Mouse (Mus musculus): ENCODE measurements around the gene Nsd2. TPM values are rescaled to one million over a fixed set of nuclear protein-coding genes. Genes with fewer than 3 reads are reported as not detected.

The Nsd2 gene
- total RNA-seq (2014; fragmentation: Nextera tagmentation) (108 and 109 TPM in 2 replicates), total RNA-seq (2017) (108 and 136 TPM in 2 replicates)

DNA sequence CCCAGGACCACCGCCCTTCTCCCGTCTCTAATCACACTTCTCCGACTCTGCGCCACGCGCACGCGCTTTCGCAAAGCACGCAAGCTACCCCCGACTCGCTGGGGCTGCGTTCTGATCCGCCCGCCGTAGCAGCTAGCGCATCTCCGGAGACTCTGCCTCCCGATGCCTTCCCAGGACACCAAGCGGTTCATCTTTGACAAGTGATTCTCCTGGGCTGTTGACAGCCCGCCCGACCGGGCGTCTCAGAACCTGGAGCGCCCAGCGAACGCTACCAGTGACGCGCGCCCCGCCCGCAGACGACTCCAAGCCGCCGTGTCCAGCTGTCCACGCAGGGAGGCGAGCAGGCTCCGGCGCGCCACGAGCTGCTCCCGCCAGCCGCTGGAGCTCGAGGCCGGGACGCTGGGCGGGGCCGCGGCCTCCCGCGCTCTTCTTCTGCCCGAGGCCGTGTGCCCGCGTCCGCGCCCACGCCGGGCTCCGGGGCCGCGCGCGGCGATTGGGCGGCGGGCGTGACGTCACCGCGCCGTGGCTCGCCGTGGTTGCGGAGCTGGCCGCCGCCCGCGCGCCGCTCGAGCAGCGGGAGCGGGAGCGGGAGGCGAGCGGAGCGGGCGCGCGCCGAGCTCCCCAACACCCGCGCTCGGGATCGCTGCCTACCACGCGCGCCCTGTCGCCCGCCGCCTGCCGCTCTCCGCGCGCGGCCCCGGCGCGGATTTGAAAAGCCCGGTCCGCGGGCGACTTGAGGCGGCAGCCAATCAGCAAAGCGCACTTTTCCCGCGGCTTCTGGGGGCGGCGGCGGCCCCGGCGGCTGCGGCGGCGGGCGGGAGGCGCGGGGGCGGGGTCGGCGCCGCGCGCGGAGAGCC is at the start of gene Nsd2:
Gene Nsd2 (plus strand): TSS at position 850 of the 857 bp plus-strand sequence.
- ATAC-seq (replicated peaks; ENCODE audit: poor library complexity, severe bottlenecking) = peak; percentile 66

GRCm38 (mm10) chr5:33777195-33777594 is 43.3 kb upstream of the Nsd2 start:
- no peak for ATAC-seq (replicated peaks; ENCODE audit: poor library complexity, severe bottlenecking)

- no peak for ATAC-seq (replicated peaks; ENCODE audit: poor library complexity, severe bottlenecking)
Measured at GRCm38 (mm10) chr5:33781964-33782344, 38.6 kb upstream of the Nsd2 start.

DNA sequence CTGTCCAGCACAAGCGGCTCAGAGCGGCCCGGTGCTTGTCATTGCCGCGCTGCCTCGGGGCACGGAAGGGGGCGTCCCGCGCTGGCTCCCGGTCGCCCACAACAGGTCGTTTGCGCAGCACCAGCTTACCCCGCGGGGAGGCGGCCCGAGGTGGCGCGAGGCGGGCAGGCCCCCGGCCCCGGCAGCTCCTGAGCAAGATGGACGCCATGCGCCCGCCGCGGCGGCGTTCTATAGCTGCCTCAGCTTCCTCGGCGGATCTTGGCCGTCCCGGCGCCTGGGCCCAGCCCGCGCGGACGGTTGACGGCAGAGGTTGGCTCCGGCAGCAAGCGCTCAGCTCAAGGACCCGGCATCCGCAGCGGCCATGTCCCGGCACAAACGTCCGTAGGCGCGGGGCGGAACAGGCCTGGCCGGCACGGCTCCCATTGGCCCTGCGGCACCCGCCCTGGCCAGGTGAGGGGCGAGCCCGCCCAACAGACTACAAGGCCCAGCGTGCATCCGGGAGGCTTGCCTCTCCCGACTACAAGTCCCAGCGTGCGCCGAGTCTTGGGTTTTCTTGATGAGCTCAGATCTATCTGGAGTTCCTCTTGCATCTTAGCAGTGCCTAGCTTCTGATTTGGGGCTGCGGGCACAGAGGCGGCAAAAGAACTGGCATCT is 38.1 kb upstream of the Nsd2 start, which contains the start of gene Letm1:
Gene Letm1 (minus strand): TSS at position 473 of the 654 bp plus-strand sequence.
- peak; percentile 99 for ATAC-seq (replicated peaks; ENCODE audit: poor library complexity, severe bottlenecking)

DNA sequence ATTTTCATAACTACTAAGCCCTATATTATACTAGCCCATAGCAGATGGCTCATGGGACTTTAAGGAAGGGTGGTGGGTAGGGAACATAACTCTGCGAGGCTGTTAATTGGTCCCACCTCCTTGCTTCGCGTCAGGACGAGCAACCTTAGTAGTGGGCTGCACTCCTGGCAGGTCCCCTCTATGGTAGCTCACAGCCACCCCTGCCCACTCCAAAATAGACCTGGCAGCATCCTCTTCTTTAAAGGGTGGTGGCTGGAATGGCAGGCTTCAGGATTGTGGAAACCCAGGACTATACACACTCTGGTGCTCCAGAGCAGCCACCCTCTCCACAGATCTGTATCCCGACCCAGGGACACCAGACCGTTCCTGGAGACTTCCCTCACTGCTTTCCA is 37.5 kb upstream of the Nsd2 start:
- ATAC-seq (replicated peaks; ENCODE audit: poor library complexity, severe bottlenecking) = peak; percentile 15; the same call in 1 of the 2 replicates

DNA sequence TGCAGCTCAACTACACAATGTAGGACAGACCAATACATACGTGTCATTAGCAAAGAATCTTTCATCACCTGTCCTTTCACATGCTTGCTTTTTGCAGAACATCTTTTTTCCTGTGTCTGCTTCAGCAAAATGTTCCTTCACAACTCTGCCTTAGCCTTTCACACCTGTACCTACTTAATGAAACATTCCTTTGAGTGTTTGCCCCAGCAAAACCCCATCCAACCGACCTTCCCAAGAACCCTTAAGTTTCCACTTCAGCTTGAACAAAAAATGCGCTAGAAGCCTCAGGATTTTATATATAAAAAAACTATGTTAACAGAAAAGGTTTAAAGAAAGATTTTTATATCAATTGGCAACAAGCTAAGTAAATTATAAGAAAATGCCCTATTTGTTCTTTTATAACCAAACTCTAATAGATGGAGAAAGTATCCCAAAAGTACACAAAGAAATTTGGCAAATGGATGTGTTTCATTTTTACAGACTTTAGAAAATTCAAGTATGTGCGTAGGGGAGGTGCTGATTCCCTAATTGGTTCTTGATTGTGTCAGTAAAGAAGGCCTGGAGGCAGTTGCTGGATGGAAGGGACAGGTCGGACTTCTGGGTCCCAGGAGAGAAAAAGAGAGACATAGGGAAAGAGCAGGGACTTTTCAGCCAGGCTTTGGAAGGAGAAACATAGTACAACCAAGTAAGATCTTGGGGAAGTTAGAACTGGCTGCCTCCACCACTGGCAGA is 28.4 kb upstream of the Nsd2 start:
- ATAC-seq (replicated peaks; ENCODE audit: poor library complexity, severe bottlenecking) = no peak

- no peak for ATAC-seq (replicated peaks; ENCODE audit: poor library complexity, severe bottlenecking)
Measured at GRCm38 (mm10) chr5:33803337-33803736, 17.2 kb upstream of the Nsd2 start.

GRCm38 (mm10) chr5:33811519-33811918 is 9.0 kb upstream of the Nsd2 start:
- no peak for ATAC-seq (replicated peaks; ENCODE audit: poor library complexity, severe bottlenecking)

DNA sequence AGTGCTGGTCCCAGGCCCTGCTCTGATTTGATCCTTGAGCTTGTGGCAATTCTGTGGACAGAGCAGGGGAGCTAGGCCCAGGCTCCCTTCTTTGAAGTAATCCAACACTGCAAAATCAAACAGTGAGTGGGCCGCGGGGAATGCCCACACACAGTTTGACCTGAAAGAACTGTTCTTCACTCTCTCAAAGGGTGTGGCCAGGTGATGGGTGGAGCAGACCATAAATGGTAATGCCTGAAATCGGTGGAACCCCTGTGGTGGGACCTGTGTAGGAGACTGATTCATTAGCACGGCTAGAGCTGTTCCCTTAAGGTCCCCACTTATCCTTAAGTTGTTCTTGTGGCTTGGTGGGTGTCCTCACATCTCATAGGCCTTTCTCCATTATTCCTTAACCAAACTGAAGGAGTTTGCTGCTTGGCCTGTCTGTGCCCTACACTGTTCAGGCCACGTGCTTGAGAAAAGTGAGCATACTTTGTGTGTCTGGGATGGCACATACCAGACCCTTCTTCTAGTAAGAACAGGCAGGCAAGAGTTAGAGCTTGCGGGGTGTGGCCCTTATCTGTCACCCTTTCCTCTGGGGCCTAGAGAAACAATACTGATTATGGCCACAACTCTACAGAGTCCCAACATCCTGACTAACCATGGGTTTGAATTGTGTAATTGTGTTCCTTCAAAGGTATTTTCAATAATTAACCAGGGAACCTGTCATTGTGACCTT is 4.4 kb upstream of the Nsd2 start:
- no peak for ATAC-seq (replicated peaks; ENCODE audit: poor library complexity, severe bottlenecking)

- ATAC-seq (replicated peaks; ENCODE audit: poor library complexity, severe bottlenecking) = no peak
Measured at GRCm38 (mm10) chr5:33818104-33818503, 2.4 kb upstream of the Nsd2 start.

- no peak for ATAC-seq (replicated peaks; ENCODE audit: poor library complexity, severe bottlenecking)
Measured at GRCm38 (mm10) chr5:33819141-33819875, 1.2 kb upstream of the Nsd2 start.

GRCm38 (mm10) chr5:33820733-33821621 is 452 bp downstream of the Nsd2 start:
- ATAC-seq (replicated peaks; ENCODE audit: poor library complexity, severe bottlenecking) = no peak

DNA sequence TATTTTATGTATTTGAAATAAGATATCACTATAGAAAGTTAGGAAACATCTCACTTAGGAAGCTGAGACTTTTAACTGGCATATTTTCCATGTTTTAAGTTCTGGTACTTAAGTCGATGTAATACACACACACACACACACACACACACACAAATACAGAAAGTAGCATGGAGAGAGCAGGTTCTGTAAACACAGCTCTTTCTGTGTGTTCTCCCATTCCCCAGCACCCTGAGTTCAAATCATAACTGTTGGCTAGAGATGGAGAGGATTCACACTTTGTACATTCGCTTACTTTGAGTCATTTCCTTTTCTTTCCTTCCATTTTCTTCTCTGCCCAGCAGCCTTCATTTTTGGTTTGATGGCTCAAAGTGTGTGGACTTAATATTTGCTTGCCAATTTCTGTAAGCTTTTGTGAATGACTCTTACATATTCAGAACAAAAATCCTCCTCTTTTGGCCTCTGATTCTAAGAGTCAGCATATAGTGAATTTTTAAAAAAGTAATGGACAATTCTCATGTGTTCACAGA is 1.4 kb downstream of the Nsd2 start:
- ATAC-seq (replicated peaks; ENCODE audit: poor library complexity, severe bottlenecking) = no peak

- peak; percentile 52 for ATAC-seq (replicated peaks; ENCODE audit: poor library complexity, severe bottlenecking)
Measured at GRCm38 (mm10) chr5:33822456-33822855, 1.9 kb downstream of the Nsd2 start.

DNA sequence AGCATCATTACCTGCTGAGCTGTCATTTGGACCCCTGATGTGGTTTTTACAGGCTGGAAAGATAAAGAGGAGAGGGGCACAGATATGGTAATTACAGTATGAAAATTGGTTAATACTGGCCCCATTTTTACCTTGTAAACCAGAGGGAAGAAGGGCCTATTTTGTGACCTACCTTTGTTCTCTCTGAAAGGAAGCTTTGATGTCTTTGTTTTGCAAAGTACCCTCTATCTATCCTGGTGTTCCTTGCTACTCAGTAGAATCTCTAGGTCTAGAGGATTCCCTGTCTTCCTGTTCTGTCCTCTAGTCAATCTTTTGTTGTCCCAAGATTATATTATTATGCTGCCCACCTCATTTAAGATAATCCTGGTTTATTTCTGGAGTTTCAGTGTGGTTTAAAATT is 5.5 kb downstream of the Nsd2 start:
- no peak for ATAC-seq (replicated peaks; ENCODE audit: poor library complexity, severe bottlenecking)

GRCm38 (mm10) chr5:33828107-33828506 is 7.6 kb downstream of the Nsd2 start:
- ATAC-seq (replicated peaks; ENCODE audit: poor library complexity, severe bottlenecking) = no peak; the same call in 1 of the 2 replicates

DNA sequence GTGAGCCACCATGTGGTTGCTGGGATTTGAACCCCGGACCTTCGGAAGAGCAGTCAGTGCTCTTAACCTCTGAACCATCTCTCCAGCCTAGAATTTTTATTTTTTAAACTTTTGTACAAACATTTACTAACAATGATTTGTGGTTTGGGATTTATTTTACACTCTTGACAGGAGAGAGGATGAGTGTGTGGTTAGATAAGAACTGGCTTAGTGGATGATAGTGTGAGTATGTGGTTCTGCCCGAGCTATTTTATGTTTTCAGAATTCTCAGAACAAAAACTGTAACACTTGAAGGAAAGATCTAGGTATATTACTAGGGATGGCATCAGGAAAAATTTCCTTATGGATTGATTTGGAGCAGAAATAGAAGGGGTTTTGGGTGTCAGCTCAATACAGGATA is 9.4 kb downstream of the Nsd2 start:
- no peak for ATAC-seq (replicated peaks; ENCODE audit: poor library complexity, severe bottlenecking)

DNA sequence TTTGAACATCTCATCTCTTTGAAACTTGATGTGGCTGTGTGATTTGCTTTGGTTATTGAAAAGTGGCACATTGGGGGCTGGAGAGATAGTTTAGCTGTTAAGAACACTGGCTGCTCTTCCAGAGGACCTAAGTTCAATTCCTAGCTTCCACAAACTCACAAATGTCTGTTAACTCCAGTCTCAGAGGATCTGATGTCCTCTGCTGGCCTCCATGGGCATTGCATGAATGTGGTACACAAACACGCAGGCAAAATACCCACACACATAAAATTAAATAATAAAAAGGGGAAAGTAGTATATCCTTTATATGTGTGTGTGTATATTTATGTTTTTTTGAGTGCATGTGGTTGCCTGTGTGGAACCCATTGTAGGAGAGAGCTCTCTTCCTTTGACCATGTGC is 10.3 kb downstream of the Nsd2 start:
- ATAC-seq (replicated peaks; ENCODE audit: poor library complexity, severe bottlenecking) = 0 out of 2 replicates have a peak, but pooled peaks have one; percentile 35

Data from granulocyte monocyte progenitor cell, adult 5-6 weeks (primary cell).